Mouse (Mus musculus) mouse trophoblast stem cell (cell line): ENCODE measurements around the gene Susd6.

Experiments
- in situ Hi-C, 2 experiments: fragments of 300-500 bp; cut with MseI, MboI; formaldehyde crosslinking; loops; 2 replicates in 1 of 2; 3 replicates in 1 of 2; pipeline ENCODE4 v1.15.1; 2025

Susd6 gene

DNA sequence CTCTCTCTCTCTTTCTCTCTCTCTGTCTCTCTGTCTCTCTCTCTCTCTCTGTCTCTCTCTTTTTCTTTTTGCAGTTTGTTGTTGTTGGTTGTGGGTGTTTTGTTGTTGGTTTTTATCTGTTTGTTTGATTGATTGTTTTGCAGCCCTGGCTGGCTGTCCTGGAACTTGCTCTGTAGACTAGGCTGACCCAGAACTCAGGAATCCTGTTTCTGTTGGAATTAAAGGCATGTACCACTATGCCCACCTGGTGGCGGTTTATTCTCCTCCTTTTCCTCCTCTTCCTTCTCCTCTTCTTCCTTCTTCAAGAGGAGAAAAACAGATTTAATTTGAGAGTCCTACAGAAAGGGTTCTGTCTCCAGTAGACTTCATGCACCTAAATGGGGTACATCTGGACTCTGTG, 137.2 kb downstream of the Susd6 start:
- in situ Hi-C loops = no loop called here

GRCm38 (mm10) chr12:80928881-80929280, 138.6 kb downstream of the Susd6 start:
- in situ Hi-C loops = no loop called here

- in situ Hi-C loops = no loop called here
Measured at GRCm38 (mm10) chr12:80930141-80930540, 139.8 kb downstream of the Susd6 start.
